Mouse (Mus musculus) neural tube, embryonic 14.5 days (tissue): ENCODE measurements around the gene Per2. TPM values are rescaled to one million over a fixed set of nuclear protein-coding genes. Genes with fewer than 3 reads are reported as not detected.

Experiments used
- ATAC-seq: fragments of 200-750 bp; cut with Nextera tagmentation; 2 replicates; pipeline ENCODE4 v1.8.0; 2017; ENCODE audit warnings: low read depth, mild to moderate bottlenecking, moderate TSS enrichment, moderate library complexity
- H3K27ac ChIP-seq: fragments of 300-500 bp; sonication (generic); 2 replicates; pipeline ENCODE4 v1.5.1; 2014; ENCODE audit warnings: low read depth, mild to moderate bottlenecking, control low read depth, low read length, moderate library complexity, mixed read lengths
- H3K27me3 ChIP-seq: fragments of 300-500 bp; sonication (generic); 2 replicates; pipeline ENCODE4 v1.6.1; 2014; ENCODE audit warnings: low read length; ENCODE audit not compliant: control insufficient read depth, insufficient read depth
- H3K36me3 ChIP-seq: fragments of 300-500 bp; sonication (generic); 2 replicates; pipeline ENCODE4 v1.6.1; 2014; ENCODE audit warnings: low read length, mixed read lengths; ENCODE audit not compliant: control insufficient read depth, insufficient read depth
- H3K4me1 ChIP-seq: fragments of 300-500 bp; sonication (generic); 2 replicates; pipeline ENCODE4 v1.6.1; 2014; ENCODE audit warnings: low read length; ENCODE audit not compliant: control insufficient read depth, insufficient read depth
- H3K4me2 ChIP-seq: fragments of 300-500 bp; sonication (generic); 2 replicates; pipeline ENCODE4 v1.6.1; 2014; ENCODE audit warnings: mild to moderate bottlenecking, low read depth, low read length, control low read depth
- H3K4me3 ChIP-seq: fragments of 300-500 bp; sonication (generic); 2 replicates; pipeline ENCODE4 v1.5.1; 2014; ENCODE audit warnings: low read depth, low read length, control low read depth, mixed read lengths
- H3K9ac ChIP-seq: fragments of 300-500 bp; sonication (generic); replicated peaks from 2 replicates; pipeline ENCODE4 v1.6.1; 2014; ENCODE audit warnings: low read depth, mild to moderate bottlenecking, control low read depth, low read length, mixed read lengths
- H3K9me3 ChIP-seq: fragments of 300-500 bp; sonication (generic); 2 replicates; pipeline ENCODE4 v1.6.1; 2016; ENCODE audit warnings: low read length; ENCODE audit not compliant: control insufficient read depth
- WGBS: fragments of 180-500 bp; shearing (Covaris S2); extraction: QIAGEN DNeasy Blood & Tissue Kit; methylation state at CpG from one replicate; pipeline ENCODE4 v1.1.7; 2014; 5-methylcytosine and 5-hydroxymethylcytosine counted together
- polyA plus RNA-seq: library from polyadenylated mRNA; unstranded; fragments of >200 nt; fragmentation: Nextera tagmentation; extraction: Ambion mirVana; gene quantifications from 2 replicates; pipeline ENCODE4 v1.2.1, GENCODE M21; 2014

Gene Per2
- polyA plus RNA-seq, 1 experiment from 2014 or later, result 3.7 TPM

GRCm38 (mm10) chr1:91442350-91442990, 16.7 kb downstream of the Per2 start:
- 77% methylated on average over 6 of the region's 7 CpGs for WGBS
- Histone ChIP-seq H3K27me3 (no peaks in the 10 kb centered on the region), H3K9ac (no peak overlapping the region), H3K36me3 (peaks cover 17% of the 10 kb centered on the region), H3K4me2 (no peak overlapping the region), H3K4me1 (no peaks in the 10 kb centered on the region), H3K4me3 (no peak overlapping the region), H3K27ac (no peak overlapping the region), H3K9me3 (no peaks in the 10 kb centered on the region)
- ATAC-seq, result no peak

GRCm38 (mm10) chr1:91441855-91442254, 17.3 kb downstream of the Per2 start:
- no peak overlapping the region for H3K4me3 ChIP-seq
- no peak overlapping the region for H3K4me2 ChIP-seq
- ATAC-seq, result no peak
- no peaks in the 10 kb centered on the region for H3K4me1 ChIP-seq
- no peak overlapping the region for H3K9ac ChIP-seq
- H3K27me3 ChIP-seq, result no peaks in the 10 kb centered on the region
- H3K9me3 ChIP-seq, result no peaks in the 10 kb centered on the region
- H3K27ac ChIP-seq, result no peak overlapping the region
- H3K36me3 ChIP-seq, result peaks cover 12% of the 10 kb centered on the region
- WGBS, result 88% methylated on average over 3 of the region's 3 CpGs

DNA sequence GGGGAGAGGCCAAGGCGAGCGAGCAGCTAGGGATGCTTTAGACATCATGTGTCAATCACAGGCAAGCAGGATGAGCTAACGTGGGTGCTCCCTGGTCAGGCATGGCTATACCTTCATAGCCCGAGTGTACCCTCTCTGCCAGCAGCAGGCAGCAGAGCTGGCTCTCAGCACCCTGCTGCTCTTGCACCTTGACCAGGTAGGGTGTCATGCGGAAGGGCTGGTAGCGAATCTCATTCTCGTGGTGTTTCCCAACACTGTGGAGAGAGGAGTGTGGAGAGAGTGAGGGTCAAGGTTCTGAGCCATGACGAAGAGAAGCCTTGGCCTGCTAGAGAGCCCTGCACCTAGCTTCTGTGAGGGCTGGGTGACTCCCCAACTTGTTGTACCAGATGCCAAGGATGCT, 19.3 kb downstream of the Per2 start:
- Histone ChIP-seq H3K27ac (no peak overlapping the region), H3K4me2 (no peak overlapping the region), H3K9ac (no peak overlapping the region), H3K9me3 (no peaks in the 10 kb centered on the region), H3K27me3 (no peaks in the 10 kb centered on the region), H3K36me3 (peaks cover 12% of the 10 kb centered on the region), H3K4me3 (no peak overlapping the region), H3K4me1 (peaks cover 4% of the 10 kb centered on the region; the same call in 1 of the 2 replicates)
- 93% methylated on average over 8 of the region's 8 CpGs for WGBS
- ATAC-seq, result no peak

GRCm38 (mm10) chr1:91437573-91437972, 21.6 kb downstream of the Per2 start:
- Histone ChIP-seq H3K36me3 (peaks cover 10% of the 10 kb centered on the region), H3K27ac (no peak overlapping the region), H3K4me2 (no peak overlapping the region), H3K4me1 (peaks cover 4% of the 10 kb centered on the region; the same call in 1 of the 2 replicates), H3K9me3 (no peaks in the 10 kb centered on the region), H3K9ac (no peak overlapping the region), H3K27me3 (no peaks in the 10 kb centered on the region), H3K4me3 (no peak overlapping the region)
- 74% methylated on average over 7 of the region's 7 CpGs for WGBS
- ATAC-seq, result no peak

DNA sequence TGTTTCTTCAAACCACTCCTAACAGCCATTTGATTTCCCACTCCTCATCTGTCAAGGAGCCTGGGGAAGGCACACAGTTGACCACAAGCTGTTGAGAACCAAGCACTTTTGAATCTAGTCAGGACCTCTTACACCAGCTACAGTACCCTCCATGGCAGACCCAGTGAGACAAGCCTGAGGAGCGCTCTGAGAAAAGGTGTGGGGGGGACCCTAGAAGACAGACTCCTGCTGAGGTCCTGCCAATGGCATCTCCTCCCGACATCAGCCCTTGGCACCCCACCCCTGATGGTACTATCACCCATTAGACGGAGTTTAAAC, 22.1 kb downstream of the Per2 start:
- 96% methylated on average over 3 of the region's 3 CpGs for WGBS
- Histone ChIP-seq H3K27ac (no peak overlapping the region), H3K4me3 (no peak overlapping the region), H3K36me3 (peaks cover 15% of the 10 kb centered on the region), H3K4me1 (peaks cover 4% of the 10 kb centered on the region; the same call in 1 of the 2 replicates), H3K9ac (no peak overlapping the region), H3K27me3 (no peaks in the 10 kb centered on the region), H3K9me3 (no peaks in the 10 kb centered on the region), H3K4me2 (no peak overlapping the region)
- no peak for ATAC-seq

DNA sequence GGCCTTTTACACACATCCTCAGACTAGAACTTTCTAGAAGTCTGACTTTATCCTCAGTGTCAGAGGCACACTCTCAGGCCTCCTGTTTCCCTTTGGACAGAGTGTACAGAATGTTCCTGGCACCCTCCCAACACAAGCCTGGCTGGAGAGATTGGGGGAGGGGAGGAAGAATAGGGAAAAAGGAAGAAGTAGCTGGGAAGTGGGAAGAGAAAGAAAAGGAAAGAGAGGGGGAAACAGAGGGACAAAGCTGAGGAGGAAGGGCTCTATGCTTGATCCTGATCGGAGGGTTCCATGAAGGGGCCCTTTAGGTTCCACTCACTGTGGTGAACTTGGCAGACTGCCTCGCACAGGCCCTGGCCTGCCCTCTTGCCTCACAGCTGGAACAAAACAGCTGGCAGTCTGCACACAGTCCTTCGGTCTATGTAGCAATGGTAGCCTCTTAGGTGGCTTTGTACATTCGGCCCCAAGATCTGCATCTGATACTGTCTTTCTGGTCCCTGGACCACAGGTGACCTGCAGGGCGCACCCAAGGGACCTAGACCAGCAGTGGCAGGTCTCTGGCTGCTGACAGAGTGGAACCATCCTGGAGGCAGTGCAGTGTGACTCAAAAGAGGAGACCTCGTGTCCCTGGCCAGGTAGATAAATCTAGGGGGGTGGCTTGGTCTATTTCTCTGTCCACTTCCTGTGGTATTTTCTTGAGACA, 22.6 kb downstream of the Per2 start:
- peaks cover 17% of the 10 kb centered on the region for H3K36me3 ChIP-seq
- H3K27ac ChIP-seq, result no peak overlapping the region
- no peak for ATAC-seq
- H3K27me3 ChIP-seq, result no peaks in the 10 kb centered on the region
- H3K4me3 ChIP-seq, result no peak overlapping the region
- H3K4me2 ChIP-seq, result no peak overlapping the region
- peaks cover 4% of the 10 kb centered on the region; the same call in 1 of the 2 replicates for H3K4me1 ChIP-seq
- no peaks in the 10 kb centered on the region for H3K9me3 ChIP-seq
- WGBS, result 73% methylated on average over 6 of the region's 6 CpGs
- H3K9ac ChIP-seq, result no peak overlapping the region

DNA sequence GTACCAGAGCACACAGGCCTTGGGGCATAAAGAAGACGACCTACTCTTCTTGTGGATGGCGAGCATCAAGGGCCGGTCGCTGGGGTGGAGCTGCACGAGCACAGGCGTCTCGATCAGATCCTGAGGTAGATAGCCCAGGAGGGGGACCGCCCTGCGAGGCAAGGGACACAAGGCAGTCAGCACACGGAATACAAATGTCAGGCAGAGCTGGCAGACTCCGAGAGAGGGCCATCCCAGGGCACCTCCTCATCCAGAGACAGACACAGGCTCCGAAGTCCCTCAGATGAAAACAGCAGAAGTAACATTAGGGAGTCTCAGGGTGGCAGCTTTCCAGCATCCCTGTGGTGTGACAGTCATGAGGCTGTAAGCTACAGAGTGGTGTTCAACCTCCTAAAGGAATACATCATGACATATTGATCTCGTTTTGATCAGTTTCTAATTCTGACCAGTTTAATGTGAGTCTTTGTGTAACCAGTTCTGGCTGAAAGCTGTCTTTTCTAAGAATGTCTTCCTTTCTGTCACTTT, 23.5 kb downstream of the Per2 start:
- Histone ChIP-seq H3K4me3 (no peak overlapping the region), H3K4me2 (no peak overlapping the region), H3K9me3 (no peaks in the 10 kb centered on the region), H3K36me3 (peaks cover 17% of the 10 kb centered on the region), H3K27ac (no peak overlapping the region), H3K9ac (no peak overlapping the region), H3K4me1 (peaks cover 4% of the 10 kb centered on the region; the same call in 1 of the 2 replicates), H3K27me3 (no peaks in the 10 kb centered on the region)
- no peak for ATAC-seq
- WGBS, result 78% methylated on average over 13 of the region's 13 CpGs

DNA sequence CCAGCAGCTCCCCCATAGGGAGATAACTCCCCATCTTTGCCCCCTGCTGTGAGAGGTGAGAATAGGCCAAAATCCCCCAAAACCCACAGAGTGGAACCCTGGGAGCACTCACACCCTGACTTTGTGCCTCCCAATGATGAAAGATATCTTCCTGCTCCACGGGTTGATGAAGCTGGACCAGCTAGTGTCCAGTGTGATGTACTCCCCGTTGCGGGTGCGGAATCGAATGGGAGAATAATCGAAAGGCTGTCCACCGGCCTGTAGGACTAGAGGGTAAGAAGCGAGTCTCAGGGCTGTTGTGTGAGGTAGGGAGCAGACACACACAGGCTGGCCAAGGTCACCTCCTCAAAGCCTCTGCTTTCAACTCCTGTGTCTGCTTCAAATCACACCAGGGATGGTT, 24.2 kb downstream of the Per2 start:
- H3K9me3 ChIP-seq, result no peaks in the 10 kb centered on the region
- H3K4me1 ChIP-seq, result peaks cover 4% of the 10 kb centered on the region; the same call in 1 of the 2 replicates
- no peaks in the 10 kb centered on the region for H3K27me3 ChIP-seq
- 96% methylated on average over 8 of the region's 8 CpGs for WGBS
- H3K4me3 ChIP-seq, result no peak overlapping the region
- no peak overlapping the region for H3K9ac ChIP-seq
- H3K36me3 ChIP-seq, result peaks cover 18% of the 10 kb centered on the region
- H3K4me2 ChIP-seq, result no peak overlapping the region
- ATAC-seq, result no peak
- no peak overlapping the region for H3K27ac ChIP-seq

DNA sequence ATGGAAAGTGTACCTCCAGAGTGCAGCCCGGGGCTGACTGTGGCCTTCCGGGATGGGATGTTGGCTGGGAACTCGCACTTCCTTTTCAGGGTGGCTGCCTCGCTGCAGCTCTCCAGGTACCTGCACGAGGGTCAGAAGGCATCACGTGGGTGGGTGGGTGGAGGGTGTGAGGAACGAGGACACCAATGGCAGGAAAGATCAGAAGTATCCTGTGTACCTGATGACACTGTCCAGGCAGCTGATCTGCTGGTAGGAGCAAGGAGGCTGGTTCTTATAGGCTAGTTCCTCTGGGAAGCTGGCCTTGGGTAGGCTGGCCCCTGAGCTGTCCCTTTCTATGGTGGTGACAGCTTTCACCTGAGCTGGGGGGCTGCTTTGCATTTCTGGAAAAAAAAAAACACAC, 28.4 kb downstream of the Per2 start:
- no peak overlapping the region for H3K27ac ChIP-seq
- H3K36me3 ChIP-seq, result peaks cover 22% of the 10 kb centered on the region
- WGBS, result 87% methylated on average over 7 of the region's 7 CpGs
- no peak overlapping the region for H3K9ac ChIP-seq
- H3K4me2 ChIP-seq, result no peak overlapping the region
- H3K27me3 ChIP-seq, result no peaks in the 10 kb centered on the region
- H3K9me3 ChIP-seq, result no peaks in the 10 kb centered on the region
- ATAC-seq, result no peak
- H3K4me1 ChIP-seq, result no peaks in the 10 kb centered on the region
- H3K4me3 ChIP-seq, result no peak overlapping the region
